Mouse (Mus musculus) frontal cortex, postnatal 36 days (tissue): Measurements from ENCODE around the gene Ap1b1.
A peak's percentile ranks its signal among the peaks of the same experiment; 100 is the strongest.
"Not testable (repeated sequence)": the region's sequence is repeated elsewhere in the genome, so short reads cannot be mapped to it uniquely, and the experiment has no call there.

ENCODE experiments used
- DNase-seq, 2 experiments: peaks; one replicate each; pipeline ENCODE4 v3.0.0; 2022; ENCODE audit warnings: low spot score in 2 of 2

Gene Ap1b1

DNA sequence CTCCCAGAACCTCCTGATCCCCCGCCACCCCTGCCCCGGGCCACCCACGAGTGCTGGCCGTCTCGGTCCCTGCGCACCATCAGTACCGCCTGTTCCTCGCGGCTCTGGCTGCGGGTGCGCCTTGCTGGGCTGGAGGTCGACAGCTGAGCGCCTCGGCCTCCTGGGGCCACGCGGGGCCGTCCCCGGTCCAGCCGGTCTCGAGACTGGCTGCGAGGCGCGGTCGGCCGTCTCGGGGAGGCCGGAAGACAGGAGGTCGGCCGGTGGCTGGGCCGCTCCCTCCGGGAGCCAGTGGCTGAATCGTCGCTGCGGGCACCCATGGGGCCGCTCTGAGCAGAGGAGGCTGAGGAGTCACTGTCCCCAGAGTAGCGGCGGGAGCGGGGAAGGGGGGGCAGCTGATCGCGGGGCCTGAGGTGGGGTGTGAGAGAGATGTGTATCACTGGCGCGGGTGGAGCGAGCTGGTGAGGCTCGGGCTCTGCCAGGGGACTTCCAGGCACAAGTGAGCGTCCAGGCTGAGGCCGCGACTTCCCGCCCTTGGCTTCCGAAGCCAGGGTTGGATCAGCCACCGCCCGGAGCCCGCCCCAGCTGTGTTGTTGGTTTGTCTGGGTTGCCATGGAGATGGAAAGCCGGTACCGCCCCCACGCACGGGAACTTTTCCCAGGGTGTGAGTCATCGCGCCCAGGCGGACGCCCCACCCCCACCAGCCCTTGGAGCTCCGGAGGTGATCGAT lies 75.0 kb downstream of the Ap1b1 start:
- peak; percentile 97 for DNase-seq

DNA sequence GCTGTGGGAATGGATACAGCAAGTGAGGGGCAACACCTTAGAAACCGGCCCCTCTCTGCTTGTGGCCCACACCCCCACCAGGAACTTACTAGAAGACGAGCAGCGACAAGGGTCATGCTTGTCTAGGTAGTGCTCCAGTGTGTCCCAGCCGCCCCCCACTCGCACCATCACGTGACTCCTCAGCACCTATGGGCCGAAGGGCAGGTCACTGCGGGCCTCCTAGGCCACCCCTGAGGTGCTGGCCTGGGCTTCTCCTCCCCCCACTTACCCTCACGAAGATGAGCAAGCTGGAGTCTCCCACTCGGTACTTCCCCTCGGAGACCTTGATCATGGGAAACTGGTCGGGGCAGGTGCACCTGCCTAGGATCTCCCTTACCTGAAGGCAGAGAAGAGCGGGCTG lies 75.7 kb downstream of the Ap1b1 start:
- DNase-seq: no peak

DNA sequence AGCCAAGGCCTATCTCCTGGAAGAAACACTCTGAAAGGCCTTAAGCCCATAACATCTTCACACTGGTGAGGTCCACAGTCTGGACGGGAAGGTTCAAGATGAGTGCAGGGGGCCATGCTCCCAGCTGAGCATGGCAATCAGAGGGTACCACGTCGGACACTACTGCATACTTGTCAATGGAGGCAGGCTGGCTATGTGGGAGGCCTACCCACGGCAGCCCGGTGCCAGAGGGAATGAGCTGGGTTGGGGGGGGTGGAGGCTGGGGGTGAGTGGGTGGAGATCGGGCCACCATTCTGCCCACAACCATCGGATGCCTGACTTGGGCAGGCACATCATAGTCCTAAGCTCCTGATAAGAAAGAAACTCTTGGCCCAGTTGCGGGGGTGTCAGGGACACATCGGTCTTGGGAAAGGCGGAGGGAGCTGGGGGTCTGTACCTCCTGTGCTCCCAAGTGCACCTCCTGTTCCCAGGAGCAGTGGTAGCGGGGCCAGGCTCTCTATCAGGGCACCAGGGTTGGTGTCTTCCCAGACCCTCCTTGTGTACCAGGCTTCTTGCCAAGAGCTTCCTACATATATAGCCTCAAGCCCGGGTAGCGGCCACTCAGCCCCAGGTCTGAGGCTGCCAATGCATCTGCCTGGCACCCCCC lies 76.4 kb downstream of the Ap1b1 start:
- no peak for DNase-seq

DNA sequence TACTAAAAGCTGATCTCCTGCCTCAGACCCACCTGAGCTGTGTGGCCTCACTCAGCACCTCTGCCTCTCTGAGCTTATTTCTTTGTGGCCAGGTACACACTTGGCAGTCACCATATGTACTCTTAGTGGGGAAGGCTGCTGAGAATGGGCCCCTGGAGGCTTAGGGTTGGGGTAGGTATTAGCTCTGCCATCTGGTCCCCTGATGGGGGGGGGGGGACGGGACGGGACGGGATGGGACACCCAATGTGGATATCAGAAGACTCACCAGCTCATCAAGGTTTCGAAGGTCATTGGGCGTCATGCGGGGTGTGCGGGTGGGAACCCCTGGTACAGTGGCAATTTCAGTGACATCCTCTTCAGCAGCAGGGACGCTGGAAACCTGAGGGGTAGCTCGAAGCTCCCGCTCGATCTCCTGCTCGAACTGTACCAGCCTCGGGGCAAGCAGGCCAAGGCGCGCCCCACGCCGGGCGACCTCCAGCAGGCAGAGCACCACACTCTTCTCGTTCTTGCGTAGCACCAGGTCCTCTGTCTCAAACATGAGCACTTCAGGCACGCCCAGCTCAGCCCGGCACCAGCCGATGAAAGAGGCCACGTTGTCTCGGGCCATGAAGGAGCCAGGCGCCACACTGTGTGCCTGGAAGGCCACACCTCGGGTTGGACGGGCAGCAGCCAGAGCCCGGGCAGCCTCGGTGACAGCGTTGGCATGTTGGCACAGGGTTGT lies 77.1 kb downstream of the Ap1b1 start:
- DNase-seq: peak in 1 of 2 experiments; percentile 45

DNA sequence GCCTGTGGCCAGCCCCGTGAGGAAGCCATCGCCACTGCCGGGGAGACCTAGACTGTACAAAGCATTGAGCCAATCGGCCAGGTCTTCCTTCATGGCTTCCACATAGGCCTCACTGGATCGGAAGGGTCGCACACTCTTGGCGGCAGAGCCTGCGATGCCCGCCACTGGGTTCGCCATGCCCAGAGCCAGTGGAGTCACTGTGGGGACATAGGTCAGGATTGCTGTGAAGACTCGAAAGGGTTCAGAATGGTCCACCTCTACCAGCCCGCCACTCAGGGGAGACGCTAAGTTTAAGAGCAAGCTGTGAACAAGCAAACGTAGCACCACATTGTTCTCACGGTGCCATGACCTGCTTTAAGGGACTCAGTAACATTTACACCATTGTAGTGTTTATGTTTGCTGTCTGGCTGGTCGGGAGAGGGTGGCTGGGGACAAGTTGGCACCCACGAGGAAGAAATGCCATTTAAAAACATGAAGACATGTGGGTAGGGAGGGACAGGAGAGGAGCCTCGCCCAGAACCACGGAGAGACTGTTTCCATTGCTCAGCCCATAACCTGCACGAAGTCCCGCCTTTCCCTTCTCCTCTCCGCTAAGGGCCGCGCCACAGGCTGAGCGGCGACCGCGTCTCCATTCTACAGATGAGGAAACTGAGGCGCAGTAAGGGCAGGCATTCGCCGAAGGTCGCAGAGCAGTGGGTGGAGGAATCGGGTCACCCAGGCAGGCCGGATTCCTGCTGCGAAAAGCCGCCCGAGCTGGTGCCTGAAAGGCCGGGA lies 77.8 kb downstream of the Ap1b1 start:
- peak; percentile 46 to 49 for DNase-seq

DNA sequence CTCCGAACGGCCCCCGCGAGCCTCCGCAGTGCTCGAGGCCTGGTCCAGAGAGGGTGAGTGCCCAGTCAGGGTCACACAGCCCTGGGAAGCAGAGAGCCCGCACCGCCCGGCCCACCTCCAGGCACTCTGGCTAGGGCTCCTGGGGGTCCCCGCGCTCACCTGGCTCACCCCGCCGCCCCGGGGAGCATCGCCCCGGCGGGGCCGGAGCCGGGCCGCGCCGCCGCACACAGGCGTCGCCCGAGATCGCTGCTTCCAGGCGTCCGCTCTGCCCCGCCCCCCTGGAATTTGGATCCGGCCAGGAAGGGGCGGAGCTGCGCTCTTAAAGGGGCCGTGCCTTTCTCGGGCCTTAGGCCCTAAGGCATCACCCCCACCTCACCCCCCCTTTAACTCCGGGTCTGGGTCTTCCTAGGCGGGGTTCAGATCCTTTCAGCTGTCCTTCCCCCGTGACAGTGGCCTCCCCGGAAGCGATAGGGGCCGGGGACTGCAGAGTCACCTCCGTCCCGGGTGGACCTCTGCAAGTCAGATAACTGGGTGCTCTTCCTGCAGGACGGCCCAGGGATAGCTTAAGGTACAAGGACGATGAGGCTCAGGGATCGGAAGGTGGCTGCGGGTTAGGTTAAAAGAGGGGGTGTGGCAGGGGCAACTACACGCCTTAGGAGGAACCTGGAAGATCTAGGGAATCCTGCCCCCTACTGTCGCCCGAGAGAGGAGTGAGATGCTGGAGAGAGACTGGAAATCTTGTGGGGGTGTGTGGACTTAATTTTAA lies 78.6 kb downstream of the Ap1b1 start, which contains the start of gene Gas2l1:
Gene Gas2l1 (minus strand): TSS at position 272 of the 766 bp plus-strand sequence.
- DNase-seq: peak; percentile 84 to 86

DNA sequence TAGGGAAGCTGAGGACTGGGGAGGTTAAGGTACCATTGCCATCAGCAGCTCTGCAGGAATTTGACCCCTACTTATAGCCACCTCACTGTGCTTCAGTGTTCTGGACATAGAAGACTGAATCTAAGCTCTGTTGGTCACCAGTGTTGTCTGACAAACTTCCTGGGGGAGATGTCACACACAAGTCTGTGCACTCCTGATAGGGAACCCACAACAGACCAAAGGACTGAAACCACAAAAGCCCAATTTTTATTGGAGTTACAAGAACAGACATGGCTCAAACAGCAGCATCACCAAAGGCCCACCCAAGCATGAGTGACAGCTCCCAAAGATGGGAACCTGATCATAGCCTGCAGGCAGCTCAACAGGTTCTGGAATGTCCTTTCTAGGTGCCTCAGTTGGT lies 80.4 kb downstream of the Ap1b1 start:
- no peak for DNase-seq

DNA sequence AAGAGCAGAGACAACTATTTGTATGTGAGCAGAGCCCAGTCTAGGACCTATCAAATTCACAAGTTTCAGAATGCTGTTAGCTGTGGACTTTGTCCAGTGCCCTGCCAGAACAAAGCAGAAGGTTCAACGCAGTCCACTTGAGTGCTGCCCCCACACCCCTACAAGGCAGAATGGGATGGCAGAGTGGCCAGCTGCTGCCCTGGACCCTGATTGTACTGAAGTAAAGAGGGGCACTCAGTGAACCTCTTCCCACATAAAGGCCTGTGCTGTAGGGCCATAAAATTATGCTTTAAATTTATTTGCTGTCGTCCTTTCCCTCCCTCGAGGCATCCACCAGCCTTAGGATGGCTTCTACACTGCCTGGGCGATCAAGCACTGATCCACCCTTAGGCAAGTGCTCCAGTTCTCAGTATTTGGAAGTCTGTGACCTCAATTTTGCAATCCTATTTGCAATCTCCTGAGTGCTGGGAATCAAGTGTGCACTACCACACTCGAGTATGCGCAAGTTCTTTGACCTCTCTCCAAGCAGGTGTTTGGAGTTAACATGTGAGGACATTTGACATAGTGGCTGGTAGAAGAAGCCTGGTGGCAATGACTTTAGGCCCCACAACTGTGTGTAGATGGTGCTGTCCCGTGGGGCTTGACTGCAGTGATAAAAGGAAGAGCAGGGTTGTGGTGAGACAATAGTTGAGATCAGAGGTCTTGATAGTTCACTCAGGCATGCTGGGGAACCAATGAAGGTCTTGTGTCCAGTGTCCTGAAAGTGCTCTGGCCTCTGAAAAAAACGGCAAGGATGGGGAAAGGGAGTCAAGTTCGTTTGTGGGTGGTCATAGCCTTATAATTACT lies 81.7 kb downstream of the Ap1b1 start:
- no peak for DNase-seq

DNA sequence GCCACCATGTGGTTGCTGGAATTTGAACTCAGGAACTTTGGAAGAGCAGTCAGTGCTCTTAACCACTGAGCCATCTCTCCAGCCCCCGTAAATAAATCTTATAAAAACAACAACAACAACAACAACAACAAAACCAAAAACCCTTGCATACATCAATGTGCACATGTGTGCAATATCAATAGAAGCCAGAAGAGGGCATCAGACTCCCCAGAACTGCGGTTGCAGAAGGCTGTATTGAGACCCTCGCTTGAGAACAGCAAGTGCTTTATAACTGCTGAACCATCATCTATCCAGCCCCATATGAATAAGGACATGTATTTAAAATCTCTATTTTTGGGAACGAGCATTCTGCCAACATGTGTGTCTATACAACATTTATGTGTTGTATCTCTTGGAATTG lies 88.3 kb downstream of the Ap1b1 start:
- DNase-seq: no peak

DNA sequence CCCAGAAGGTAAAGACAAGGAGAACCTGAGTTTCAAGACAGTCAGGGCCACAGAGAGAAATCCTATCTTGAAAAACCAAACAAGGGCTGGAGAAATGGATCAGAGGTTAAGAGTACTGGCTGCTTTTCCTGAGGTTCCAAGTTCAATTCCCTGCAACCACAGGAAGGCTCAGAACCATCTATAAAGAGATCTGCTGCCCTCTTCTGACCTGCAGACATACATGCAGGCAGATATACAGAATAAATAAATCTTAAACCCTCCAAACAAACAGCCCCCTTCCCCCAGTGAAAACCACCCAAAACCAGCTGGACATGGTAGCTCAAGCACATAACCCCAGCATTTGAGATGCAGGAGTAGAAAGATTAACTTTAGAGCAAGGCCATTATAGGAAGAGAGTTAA lies 89.1 kb downstream of the Ap1b1 start:
- DNase-seq: no peak

DNA sequence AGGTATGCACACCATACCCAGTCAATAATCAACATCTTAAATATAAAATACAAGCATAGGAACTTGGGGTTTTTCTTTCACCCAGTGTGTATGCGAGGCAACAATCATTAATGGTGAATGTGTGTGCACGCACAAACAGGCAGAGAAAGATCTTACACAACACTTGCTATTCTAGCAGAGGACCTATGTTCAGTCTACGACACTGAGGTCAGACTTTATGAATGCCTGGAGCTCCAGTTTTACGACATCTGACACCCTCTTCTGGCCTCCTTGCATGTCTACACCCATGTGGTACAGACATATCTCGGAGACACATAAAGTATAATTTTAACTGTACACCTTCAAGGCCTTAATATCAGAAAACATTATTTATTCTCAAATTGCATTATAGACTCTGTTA lies 90.2 kb downstream of the Ap1b1 start:
- DNase-seq: not testable (repeated sequence)

DNA sequence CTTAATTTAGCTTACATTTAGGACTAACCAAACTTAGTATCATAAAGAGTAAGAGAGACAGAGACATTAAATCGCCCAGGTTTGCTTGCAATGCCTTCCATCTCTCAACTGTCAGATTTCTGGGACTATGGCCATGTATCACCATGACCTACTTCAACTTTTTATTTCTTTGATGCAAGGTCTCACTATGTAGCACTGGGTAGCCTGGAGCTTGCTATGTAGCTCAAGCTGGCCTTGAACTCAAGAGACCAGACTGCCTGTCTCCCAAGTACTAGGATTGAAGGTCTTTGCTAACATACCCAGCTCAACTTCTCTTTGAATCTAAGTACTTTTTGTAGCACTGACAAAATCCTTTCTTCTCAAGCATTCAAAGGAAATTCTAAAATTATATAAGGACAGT lies 102.5 kb downstream of the Ap1b1 start:
- no peak for DNase-seq

DNA sequence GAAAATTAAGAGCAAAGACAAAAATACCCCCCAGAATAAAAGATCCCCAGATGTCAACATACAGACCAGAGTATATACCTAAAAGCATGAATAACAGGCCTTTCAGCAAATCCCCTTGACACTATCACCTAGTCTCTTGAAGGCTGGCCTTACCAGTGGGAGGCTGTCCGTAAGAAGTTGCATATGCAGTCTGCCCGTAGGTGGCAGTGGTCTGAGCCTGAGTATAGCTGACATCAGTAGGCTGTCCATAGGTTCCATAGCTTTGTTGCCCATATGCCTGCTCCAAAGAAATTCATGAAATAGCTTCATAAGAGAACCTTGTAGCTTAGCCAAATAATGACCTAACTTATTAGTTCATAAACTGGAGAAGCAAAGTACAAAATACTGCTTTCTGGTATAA lies 105.1 kb downstream of the Ap1b1 start:
- DNase-seq: no peak
